Mouse (Mus musculus): ENCODE data around the gene Sipa1l1. TPM values are rescaled to one million over a fixed set of nuclear protein-coding genes. Genes with fewer than 3 reads are reported as not detected.

Sipa1l1 gene
- polyA plus RNA-seq, 1 experiment, result 0.13 TPM

- Histone ChIP-seq H3K36me3 (ENCODE audit: control insufficient read depth) (no peaks in the 10 kb centered on the region), H3K4me1 (ENCODE audit: control insufficient read depth) (peaks cover 4% of the 10 kb centered on the region), H3K9me3 (ENCODE audit: control insufficient read depth, low read length) (no peaks in the 10 kb centered on the region), H3K27me3 (ENCODE audit: control insufficient read depth) (no peaks in the 10 kb centered on the region), H3K4me3 (replicated peaks) (no peak overlapping the region)
- TF ChIP-seq TAL1 (IDR thresholded peaks at IDR 0.05; ENCODE audit: low read length) (no peak), GATA1 (IDR thresholded peaks at IDR 0.05; ENCODE audit: low read length) (no peak)
These were observed 28.1 kb downstream of the Sipa1l1 start for GRCm38 (mm10) chr12:82197207-82197606.

GRCm38 (mm10) chr12:82199286-82199685 is 30.2 kb downstream of the Sipa1l1 start:
- TF ChIP-seq TAL1 (IDR thresholded peaks at IDR 0.05; ENCODE audit: low read length), result no peak
- no peak for TF ChIP-seq GATA1 (IDR thresholded peaks at IDR 0.05; ENCODE audit: low read length)
- Histone ChIP-seq H3K27me3 (ENCODE audit: control insufficient read depth) (no peaks in the 10 kb centered on the region), H3K4me1 (ENCODE audit: control insufficient read depth) (peaks cover 4% of the 10 kb centered on the region), H3K36me3 (ENCODE audit: control insufficient read depth) (no peaks in the 10 kb centered on the region), H3K9me3 (ENCODE audit: control insufficient read depth, low read length) (no peaks in the 10 kb centered on the region), H3K4me3 (replicated peaks) (no peak overlapping the region)

- no peaks in the 10 kb centered on the region for H3K27me3 ChIP-seq (ENCODE audit: control insufficient read depth)
- no peaks in the 10 kb centered on the region for H3K4me1 ChIP-seq (ENCODE audit: control insufficient read depth)
- no peaks in the 10 kb centered on the region for H3K36me3 ChIP-seq (ENCODE audit: control insufficient read depth)
- no peak overlapping the region for H3K4me3 ChIP-seq (replicated peaks)
- H3K9me3 ChIP-seq (ENCODE audit: control insufficient read depth, low read length), result no peaks in the 10 kb centered on the region
- no peak for TF ChIP-seq GATA1 (IDR thresholded peaks at IDR 0.05; ENCODE audit: low read length)
- no peak for TF ChIP-seq TAL1 (IDR thresholded peaks at IDR 0.05; ENCODE audit: low read length)
These were observed 35.0 kb downstream of the Sipa1l1 start for GRCm38 (mm10) chr12:82204106-82204505.

GRCm38 (mm10) chr12:82206857-82207647 is 37.9 kb downstream of the Sipa1l1 start:
- no peak overlapping the region for H3K4me3 ChIP-seq (replicated peaks)
- H3K4me1 ChIP-seq (ENCODE audit: control insufficient read depth), result no peaks in the 10 kb centered on the region
- no peaks in the 10 kb centered on the region for H3K36me3 ChIP-seq (ENCODE audit: control insufficient read depth)
- TF ChIP-seq GATA1 (IDR thresholded peaks at IDR 0.05; ENCODE audit: low read length) (no peak), TAL1 (IDR thresholded peaks at IDR 0.05; ENCODE audit: low read length) (no peak)
- H3K9me3 ChIP-seq (ENCODE audit: control insufficient read depth, low read length), result no peaks in the 10 kb centered on the region
- H3K27me3 ChIP-seq (ENCODE audit: control insufficient read depth), result no peaks in the 10 kb centered on the region

- Histone ChIP-seq H3K27me3 (ENCODE audit: control insufficient read depth) (no peaks in the 10 kb centered on the region), H3K4me3 (replicated peaks) (no peak overlapping the region), H3K36me3 (ENCODE audit: control insufficient read depth) (no peaks in the 10 kb centered on the region), H3K4me1 (ENCODE audit: control insufficient read depth) (no peaks in the 10 kb centered on the region), H3K9me3 (ENCODE audit: control insufficient read depth, low read length) (no peaks in the 10 kb centered on the region)
- TF ChIP-seq GATA1 (IDR thresholded peaks at IDR 0.05; ENCODE audit: low read length) (no peak), TAL1 (IDR thresholded peaks at IDR 0.05; ENCODE audit: low read length) (no peak)
These were observed 38.9 kb downstream of the Sipa1l1 start for GRCm38 (mm10) chr12:82208046-82208445.

GRCm38 (mm10) chr12:82208611-82209010 is 39.5 kb downstream of the Sipa1l1 start:
- no peaks in the 10 kb centered on the region for H3K27me3 ChIP-seq (ENCODE audit: control insufficient read depth)
- H3K9me3 ChIP-seq (ENCODE audit: control insufficient read depth, low read length), result no peaks in the 10 kb centered on the region
- H3K4me1 ChIP-seq (ENCODE audit: control insufficient read depth), result no peaks in the 10 kb centered on the region
- no peak overlapping the region for H3K4me3 ChIP-seq (replicated peaks)
- H3K36me3 ChIP-seq (ENCODE audit: control insufficient read depth), result no peaks in the 10 kb centered on the region
- no peak for TF ChIP-seq GATA1 (IDR thresholded peaks at IDR 0.05; ENCODE audit: low read length)
- TF ChIP-seq TAL1 (IDR thresholded peaks at IDR 0.05; ENCODE audit: low read length), result no peak

- H3K4me1 ChIP-seq (ENCODE audit: control insufficient read depth), result no peaks in the 10 kb centered on the region
- H3K36me3 ChIP-seq (ENCODE audit: control insufficient read depth), result no peaks in the 10 kb centered on the region
- TF ChIP-seq GATA1 (IDR thresholded peaks at IDR 0.05; ENCODE audit: low read length) (no peak), TAL1 (IDR thresholded peaks at IDR 0.05; ENCODE audit: low read length) (no peak)
- H3K9me3 ChIP-seq (ENCODE audit: control insufficient read depth, low read length), result no peaks in the 10 kb centered on the region
- H3K27me3 ChIP-seq (ENCODE audit: control insufficient read depth), result no peaks in the 10 kb centered on the region
- H3K4me3 ChIP-seq (replicated peaks), result no peak overlapping the region
These were observed 40.6 kb downstream of the Sipa1l1 start for GRCm38 (mm10) chr12:82209753-82210152.

- Histone ChIP-seq H3K4me3 (replicated peaks) (no peak overlapping the region), H3K9me3 (ENCODE audit: control insufficient read depth, low read length) (no peaks in the 10 kb centered on the region), H3K27me3 (ENCODE audit: control insufficient read depth) (no peaks in the 10 kb centered on the region), H3K4me1 (ENCODE audit: control insufficient read depth) (no peaks in the 10 kb centered on the region; the same call in 1 of the 2 replicates), H3K36me3 (ENCODE audit: control insufficient read depth) (no peaks in the 10 kb centered on the region)
- TF ChIP-seq GATA1 (IDR thresholded peaks at IDR 0.05; ENCODE audit: low read length) (no peak), TAL1 (IDR thresholded peaks at IDR 0.05; ENCODE audit: low read length) (no peak)
These were observed 43.9 kb downstream of the Sipa1l1 start for GRCm38 (mm10) chr12:82213056-82213455.

- H3K9me3 ChIP-seq (ENCODE audit: control insufficient read depth, low read length), result no peaks in the 10 kb centered on the region
- no peaks in the 10 kb centered on the region; the same call in 1 of the 2 replicates for H3K4me1 ChIP-seq (ENCODE audit: control insufficient read depth)
- H3K36me3 ChIP-seq (ENCODE audit: control insufficient read depth), result no peaks in the 10 kb centered on the region
- TF ChIP-seq TAL1 (IDR thresholded peaks at IDR 0.05; ENCODE audit: low read length) (no peak), GATA1 (IDR thresholded peaks at IDR 0.05; ENCODE audit: low read length) (no peak)
- no peaks in the 10 kb centered on the region for H3K27me3 ChIP-seq (ENCODE audit: control insufficient read depth)
- no peak overlapping the region for H3K4me3 ChIP-seq (replicated peaks)
These were observed 45.8 kb downstream of the Sipa1l1 start for GRCm38 (mm10) chr12:82214916-82215315.

All from erythroblast, embryonic 14.5 days (primary cell).